Mouse (Mus musculus): Measurements from ENCODE around the gene Lilrb4a. TPM values are rescaled to one million over a fixed set of nuclear protein-coding genes. Genes with fewer than 3 reads are reported as not detected.
"Not testable (repeated sequence)": the region's sequence is repeated elsewhere in the genome, so short reads cannot be mapped to it uniquely, and the experiment has no call there.

Lilrb4a gene
- polyA plus RNA-seq (2016; fragmentation: Nextera tagmentation; extraction: Ambion mirVana), result 0.21 and 0.36 TPM in 2 replicates

DNA sequence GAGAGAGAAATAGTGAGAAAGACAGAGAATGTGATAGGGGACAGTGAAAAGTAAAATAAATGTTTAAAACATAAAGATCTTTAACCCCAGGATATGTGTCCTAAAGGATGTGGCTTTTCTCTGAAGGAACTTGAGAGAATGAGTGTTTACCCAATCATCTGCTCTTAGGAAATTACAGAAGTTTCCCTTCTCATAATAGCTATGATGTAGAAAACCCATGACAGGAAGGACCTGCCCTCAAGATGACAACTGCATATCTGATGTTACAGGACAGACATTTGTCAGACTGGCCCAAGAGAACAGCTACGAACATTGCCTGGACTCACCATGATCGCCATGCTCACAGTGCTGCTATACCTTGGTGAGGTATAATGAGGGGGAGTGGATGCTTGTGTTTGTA lies at the start of gene Lilrb4a:
TSS of gene Lilrb4a (plus strand) at position 266 of the 400 bp plus-strand sequence.
- not testable (repeated sequence) for H3K27ac ChIP-seq; H3K4me3 ChIP-seq; H3K4me1 ChIP-seq; H3K36me3 ChIP-seq; DNase-seq (ENCODE audit: low spot score); H3K9me3 ChIP-seq; H3K27me3 ChIP-seq (ENCODE audit: insufficient read depth, poor library complexity, severe bottlenecking)
- no CpG with 5 or more reads among the region's 2 CpGs for WGBS

- no peak overlapping the region for H3K4me3 ChIP-seq
- H3K4me1 ChIP-seq, result no peaks in the 10 kb centered on the region
- no peak for DNase-seq (ENCODE audit: low spot score)
- no peak overlapping the region for H3K27ac ChIP-seq
- no peaks in the 10 kb centered on the region for H3K36me3 ChIP-seq
- no peaks in the 10 kb centered on the region for H3K27me3 ChIP-seq (ENCODE audit: insufficient read depth, poor library complexity, severe bottlenecking)
- H3K9me3 ChIP-seq, result no peaks in the 10 kb centered on the region
- 74% methylated on average over 4 of the region's 4 CpGs for WGBS
Measured at GRCm38 (mm10) chr10:51451610-51452009, 39.1 kb upstream of the Lilrb4a start.

DNA sequence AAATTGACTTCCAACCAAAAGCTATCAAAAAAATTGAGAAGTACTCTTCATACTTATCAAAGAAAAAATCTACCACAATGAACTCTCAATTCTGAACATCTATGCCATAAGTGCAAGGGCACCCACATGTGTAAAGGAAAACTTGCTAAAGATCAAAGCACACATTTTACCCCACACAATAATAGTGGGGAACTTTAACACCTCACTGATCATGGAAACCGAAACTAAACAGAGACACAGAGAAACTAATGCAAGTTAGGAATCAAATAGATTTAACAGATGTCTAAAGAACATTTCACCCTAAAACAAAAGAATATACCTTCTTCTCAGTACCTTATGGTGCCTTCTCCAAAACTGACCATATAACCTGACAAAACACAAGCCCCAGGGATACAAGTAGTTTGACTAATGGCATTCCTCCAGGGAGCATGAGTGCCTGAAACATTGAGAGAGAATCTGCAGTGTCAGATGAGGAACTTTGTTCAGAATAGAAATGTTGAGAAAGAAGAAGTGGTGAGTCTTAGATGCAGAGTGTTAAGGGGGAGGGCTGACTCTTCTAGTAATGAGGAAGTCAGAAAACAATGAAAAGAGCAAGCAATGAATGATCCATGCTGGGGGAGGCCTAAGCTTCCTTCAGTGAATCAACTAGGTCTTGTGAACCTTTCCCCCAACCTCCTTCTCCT lies 37.0 kb upstream of the Lilrb4a start:
- H3K36me3 ChIP-seq, result no peaks in the 10 kb centered on the region
- DNase-seq (ENCODE audit: low spot score), result no peak
- H3K4me1 ChIP-seq, result no peaks in the 10 kb centered on the region
- H3K27ac ChIP-seq, result no peak overlapping the region
- H3K9me3 ChIP-seq, result no peaks in the 10 kb centered on the region
- H3K4me3 ChIP-seq, result no peak overlapping the region
- WGBS, result 77% methylated on average over 1 of the region's 1 CpGs
- no peaks in the 10 kb centered on the region for H3K27me3 ChIP-seq (ENCODE audit: insufficient read depth, poor library complexity, severe bottlenecking)

DNA sequence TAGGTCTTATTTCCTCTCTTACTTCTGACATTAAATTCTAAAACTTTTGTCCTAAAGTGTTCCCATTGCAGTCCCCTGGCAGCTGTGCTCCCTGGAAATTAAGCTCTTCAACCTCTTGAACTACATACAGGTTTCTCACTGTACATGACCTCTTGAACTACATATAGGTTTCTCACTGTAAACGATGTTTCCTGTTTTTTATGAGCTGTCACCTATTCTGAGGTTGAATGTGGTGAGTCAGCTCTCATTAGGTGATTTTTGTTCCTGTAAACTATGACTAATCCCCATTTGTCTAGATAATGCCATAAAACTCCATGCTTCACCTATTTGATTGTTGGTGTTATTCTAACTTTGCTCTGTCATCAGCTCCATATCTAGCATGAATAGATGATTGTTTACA lies 36.4 kb upstream of the Lilrb4a start:
- DNase-seq (ENCODE audit: low spot score), result no peak
- Histone ChIP-seq H3K9me3 (no peaks in the 10 kb centered on the region), H3K4me3 (no peak overlapping the region), H3K36me3 (no peaks in the 10 kb centered on the region), H3K4me1 (no peaks in the 10 kb centered on the region), H3K27me3 (ENCODE audit: insufficient read depth, poor library complexity, severe bottlenecking) (no peaks in the 10 kb centered on the region), H3K27ac (no peak overlapping the region)
- WGBS, result 76% methylated on average over 1 of the region's 1 CpGs

- Histone ChIP-seq H3K4me3 (no peak overlapping the region), H3K9me3 (no peaks in the 10 kb centered on the region), H3K27ac (no peak overlapping the region), H3K4me1 (no peaks in the 10 kb centered on the region), H3K27me3 (ENCODE audit: insufficient read depth, poor library complexity, severe bottlenecking) (no peaks in the 10 kb centered on the region), H3K36me3 (no peaks in the 10 kb centered on the region)
- no peak for DNase-seq (ENCODE audit: low spot score)
- WGBS, result 81% methylated on average over 1 of the region's 1 CpGs
Measured at GRCm38 (mm10) chr10:51455762-51456161, 35.0 kb upstream of the Lilrb4a start.

- H3K9me3 ChIP-seq, result no peaks in the 10 kb centered on the region
- no peak overlapping the region for H3K4me3 ChIP-seq
- 70% methylated on average over 4 of the region's 4 CpGs for WGBS
- DNase-seq (ENCODE audit: low spot score), result no peak
- H3K27me3 ChIP-seq (ENCODE audit: insufficient read depth, poor library complexity, severe bottlenecking), result no peaks in the 10 kb centered on the region
- no peak overlapping the region for H3K27ac ChIP-seq
- no peaks in the 10 kb centered on the region for H3K4me1 ChIP-seq
- no peaks in the 10 kb centered on the region for H3K36me3 ChIP-seq
Measured at GRCm38 (mm10) chr10:51456369-51456768, 34.4 kb upstream of the Lilrb4a start.

GRCm38 (mm10) chr10:51463800-51464199 lies 27.0 kb upstream of the Lilrb4a start:
- not testable (repeated sequence) for H3K27me3 ChIP-seq (ENCODE audit: insufficient read depth, poor library complexity, severe bottlenecking); H3K36me3 ChIP-seq; H3K4me1 ChIP-seq; DNase-seq (ENCODE audit: low spot score); H3K9me3 ChIP-seq; H3K4me3 ChIP-seq; H3K27ac ChIP-seq
- 73% methylated on average over 4 of the region's 4 CpGs for WGBS

DNA sequence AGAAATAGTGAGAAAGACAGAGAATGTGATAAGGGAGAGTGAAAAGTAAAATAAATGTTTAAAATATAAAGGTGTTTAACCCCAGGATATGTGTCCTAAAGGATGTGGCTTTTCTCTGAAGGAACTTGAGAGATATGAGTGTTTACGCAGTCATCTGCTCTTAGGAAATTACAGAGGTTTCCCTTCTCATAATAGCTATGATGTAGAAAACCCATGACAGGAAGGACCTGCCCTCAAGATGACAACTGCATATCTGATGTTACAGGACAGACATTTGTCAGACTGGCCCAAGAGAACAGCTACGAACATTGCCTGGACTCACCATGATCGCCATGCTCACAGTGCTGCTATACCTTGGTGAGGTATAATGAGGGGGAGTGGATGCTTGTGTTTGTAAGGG lies 10.4 kb upstream of the Lilrb4a start, which contains the start of the genes Gm49339 and Lilr4b:
TSS of gene Gm49339 (plus strand) at position 216 of the 400 bp plus-strand sequence.
TSS of gene Lilr4b (plus strand) at position 236 of the 400 bp plus-strand sequence.
- not testable (repeated sequence) for H3K4me1 ChIP-seq; H3K27ac ChIP-seq; H3K27me3 ChIP-seq (ENCODE audit: insufficient read depth, poor library complexity, severe bottlenecking); H3K9me3 ChIP-seq; DNase-seq (ENCODE audit: low spot score); H3K36me3 ChIP-seq; H3K4me3 ChIP-seq
- 96% methylated on average over 1 of the region's 3 CpGs for WGBS

DNA sequence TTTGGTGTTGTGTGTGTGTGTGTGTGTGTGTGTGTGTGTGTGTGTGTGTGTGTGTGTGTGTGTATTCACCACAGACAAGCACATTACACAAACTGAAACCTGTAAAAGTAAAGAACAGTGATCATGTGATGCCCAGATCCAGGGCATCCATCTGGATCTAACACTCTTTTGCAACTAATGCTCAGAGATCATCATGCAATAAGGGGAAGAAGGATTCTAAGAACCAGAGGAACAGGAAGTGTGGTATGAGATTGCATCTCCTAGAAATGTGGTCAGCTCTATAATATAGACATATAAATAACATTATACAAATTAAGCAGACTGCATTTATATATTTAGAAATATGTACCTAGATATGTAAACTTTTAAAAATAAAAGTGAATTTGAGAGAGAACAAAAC lies 29.3 kb downstream of the Lilrb4a start:
- no peak for DNase-seq (ENCODE audit: low spot score)
- Histone ChIP-seq H3K4me3 (no peak overlapping the region), H3K36me3 (no peaks in the 10 kb centered on the region), H3K27ac (no peak overlapping the region), H3K4me1 (no peaks in the 10 kb centered on the region), H3K27me3 (ENCODE audit: insufficient read depth, poor library complexity, severe bottlenecking) (no peaks in the 10 kb centered on the region), H3K9me3 (no peaks in the 10 kb centered on the region)

DNA sequence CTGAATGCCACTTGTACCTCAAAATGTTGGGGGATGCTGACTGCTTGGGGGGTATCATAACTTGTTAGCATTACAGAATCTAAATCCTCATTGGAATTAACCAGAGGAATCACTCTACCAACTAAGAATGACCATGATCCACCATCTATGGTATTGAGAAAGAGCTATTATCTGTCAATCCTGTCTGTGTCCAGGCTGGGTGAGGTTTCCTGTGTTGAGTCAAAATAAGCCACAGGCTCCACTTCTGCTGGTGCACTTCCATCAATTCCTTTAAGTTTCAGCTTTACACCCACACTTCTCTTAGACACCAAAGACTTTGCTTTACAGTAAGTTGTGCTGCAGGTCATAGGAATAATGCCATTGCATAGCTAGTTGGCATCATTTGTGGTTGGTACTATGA lies 30.7 kb downstream of the Lilrb4a start:
- H3K9me3 ChIP-seq, result no peaks in the 10 kb centered on the region

DNA sequence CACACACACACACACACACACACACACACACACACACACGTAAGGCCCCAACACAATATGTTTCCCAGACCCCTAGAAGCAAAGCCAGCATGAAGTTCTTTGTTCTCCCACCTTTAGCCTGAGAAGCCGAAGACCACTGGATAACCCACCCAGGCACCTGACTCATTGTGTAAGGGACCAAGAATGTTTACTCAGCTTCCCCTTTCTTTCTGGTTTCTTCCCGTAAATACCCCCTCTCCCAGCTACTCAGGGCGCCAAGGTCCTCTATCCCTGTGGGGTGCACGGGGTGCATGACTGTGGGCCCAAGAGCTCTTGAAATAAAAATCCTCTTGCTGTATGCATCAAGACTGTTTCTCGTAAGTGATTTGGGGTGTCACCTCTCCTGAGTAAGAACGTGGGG lies 35.3 kb downstream of the Lilrb4a start:
- Histone ChIP-seq H3K36me3 (no peaks in the 10 kb centered on the region), H3K9me3 (no peaks in the 10 kb centered on the region), H3K27me3 (ENCODE audit: insufficient read depth, poor library complexity, severe bottlenecking) (no peaks in the 10 kb centered on the region), H3K4me3 (no peak overlapping the region), H3K4me1 (0 out of 2 replicates have a peak, but pooled peaks cover 4% of the 10 kb centered on the region), H3K27ac (no peak overlapping the region)
- no peak for DNase-seq (ENCODE audit: low spot score)
- WGBS, result 71% methylated on average over 7 of the region's 7 CpGs

More for the DNA sequence above, 30.7 kb downstream of the Lilrb4a start:
- Histone ChIP-seq H3K4me3 (no peak overlapping the region), H3K27me3 (ENCODE audit: insufficient read depth, poor library complexity, severe bottlenecking) (no peaks in the 10 kb centered on the region), H3K27ac (no peak overlapping the region), H3K4me1 (no peaks in the 10 kb centered on the region), H3K36me3 (no peaks in the 10 kb centered on the region)
- no peak for DNase-seq (ENCODE audit: low spot score)

DNA sequence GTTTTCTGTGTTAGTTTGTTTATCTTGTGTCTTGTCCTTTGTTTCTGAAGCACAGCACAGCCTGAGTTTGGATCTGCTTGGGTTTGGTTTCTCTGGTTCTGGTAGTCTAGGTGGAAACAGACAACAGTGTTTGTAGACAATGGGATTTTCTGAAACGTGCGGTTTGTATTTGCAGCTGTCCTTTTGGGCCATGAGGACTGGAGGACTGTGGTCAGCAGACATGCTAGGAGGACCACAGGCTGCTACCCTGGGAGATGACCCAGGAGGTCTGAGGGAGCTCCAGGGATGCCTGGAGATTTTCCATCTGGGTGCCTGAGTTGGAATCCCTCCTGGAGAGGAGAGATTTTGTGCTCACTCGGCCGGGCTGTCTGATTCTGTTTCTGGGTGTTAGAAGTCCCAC lies 35.9 kb downstream of the Lilrb4a start:
- Histone ChIP-seq H3K27me3 (ENCODE audit: insufficient read depth, poor library complexity, severe bottlenecking) (no peaks in the 10 kb centered on the region), H3K9me3 (no peaks in the 10 kb centered on the region), H3K4me3 (no peak overlapping the region), H3K36me3 (no peaks in the 10 kb centered on the region), H3K4me1 (0 out of 2 replicates have a peak, but pooled peaks cover 4% of the 10 kb centered on the region), H3K27ac (no peak overlapping the region)
- no peak for DNase-seq (ENCODE audit: low spot score)
- WGBS, result 72% methylated on average over 4 of the region's 4 CpGs

DNA sequence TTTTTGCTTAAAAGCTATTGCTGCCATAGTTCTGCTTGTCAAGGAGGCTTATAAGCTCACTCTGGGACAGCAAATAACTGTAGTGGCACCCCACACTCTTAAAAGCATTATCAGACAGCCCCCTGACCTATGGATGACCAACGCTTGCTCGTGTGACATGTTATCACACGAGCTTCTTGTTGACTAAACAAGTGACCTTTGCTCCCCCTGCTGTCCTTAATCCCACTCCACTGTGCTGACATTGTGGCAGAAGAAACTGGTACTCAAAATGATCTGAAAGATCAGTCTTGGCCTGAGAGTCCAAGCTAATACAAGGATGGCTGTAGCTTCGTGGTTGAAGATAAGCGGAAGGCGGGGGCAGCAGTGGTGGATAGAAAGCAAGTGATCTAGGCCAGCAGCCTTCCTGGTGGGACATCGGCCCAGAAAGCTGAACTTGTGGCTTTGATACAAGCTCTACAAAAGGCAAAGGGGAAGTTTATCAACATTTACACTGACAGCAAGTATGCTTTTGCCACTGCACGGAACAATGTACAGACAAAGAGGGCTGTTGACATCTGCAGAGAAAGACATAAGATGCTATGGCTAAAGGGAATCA lies 38.2 kb downstream of the Lilrb4a start:
- Histone ChIP-seq H3K4me1 (0 out of 2 replicates have a peak, but pooled peaks cover 4% of the 10 kb centered on the region), H3K27ac (no peak overlapping the region), H3K9me3 (no peaks in the 10 kb centered on the region), H3K4me3 (no peak overlapping the region), H3K27me3 (ENCODE audit: insufficient read depth, poor library complexity, severe bottlenecking) (no peaks in the 10 kb centered on the region), H3K36me3 (no peaks in the 10 kb centered on the region)
- 43% methylated on average over 8 of the region's 8 CpGs for WGBS
- no peak for DNase-seq (ENCODE audit: low spot score)

Data from heart, embryonic 10.5 days (tissue).